ENCODE assay signal across 10 mouse cellular contexts in the genomic region with DNA sequence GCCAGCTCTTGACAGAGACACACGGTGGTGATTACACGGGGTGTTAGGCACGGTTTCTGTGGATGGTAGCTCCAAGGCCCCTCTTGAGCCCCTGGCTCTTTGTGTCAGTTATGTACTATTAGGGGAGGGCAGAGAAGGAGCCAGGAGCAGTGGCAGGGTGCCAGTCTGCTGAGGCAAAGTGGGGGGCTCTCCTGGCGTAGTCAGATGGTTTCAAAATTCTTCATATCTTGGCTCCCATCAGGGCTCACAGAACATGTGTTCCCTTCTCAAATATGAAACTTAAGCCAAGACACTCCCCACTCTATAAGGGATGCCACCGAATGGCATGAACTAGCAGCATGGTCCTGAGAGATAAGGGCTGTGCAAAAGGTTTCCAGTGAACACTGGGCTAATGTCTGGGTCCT. TPM values are rescaled to one million over a fixed set of nuclear protein-coding genes. Genes with fewer than 3 reads are reported as not detected.
DNase-seq lines count a peak whose midpoint lies in the region; ATAC-seq and TF ChIP-seq lines count a peak whose summit lies in the region.
"Had no signal": no experiment of that assay in that cellular context is flagged by ENCODE, and none has a peak within 500 bp of the region (broad histone marks: within the 10 kb centered on the region; RNA-seq: fewer than 3 reads in every experiment).

No protein-coding gene starts in this region.

- no peak for TF ChIP-seq CTCF in spleen, adult 2 months (IDR thresholded peaks at IDR 0.05; ENCODE audit: extremely low read depth, insufficient read depth, insufficient read length, insufficient replicate concordance)

- no peaks in the 10 kb centered on the region for H3K36me3 ChIP-seq in limb, embryonic 15.5 days
- H3K36me3 ChIP-seq in spleen, adult 2 months (ENCODE audit: control insufficient read depth, insufficient read depth, low read length): no peaks in the 10 kb centered on the region

- H3K27me3 ChIP-seq in limb, embryonic 15.5 days: no peaks in the 10 kb centered on the region
- no peaks in the 10 kb centered on the region for H3K27me3 ChIP-seq in spleen, adult 2 months (ENCODE audit: control insufficient read depth, insufficient read depth, low read length)

- H3K4me3 ChIP-seq in limb, embryonic 15.5 days: no peak overlapping the region
- H3K4me3 ChIP-seq in spleen, adult 2 months (ENCODE audit: extremely low read depth, insufficient read depth, insufficient read length): no peak overlapping the region

- no peak overlapping the region for H3K9ac ChIP-seq in limb, embryonic 15.5 days

- DNase-seq in cerebellum, postnatal 4 days (ENCODE audit: low spot score in 2 of 2): peak; percentile 48 to 70
- no peak for DNase-seq in cerebellum, adult 11-12 months
- DNase-seq in right cerebral cortex, postnatal 14 days: peak; percentile 26
- no peak for DNase-seq in right cerebral cortex, adult 18-20 months
- no peak for DNase-seq in spleen, adult 2 months (ENCODE audit: low read depth in 1 of 2, low spot score in 2 of 2)
- DNase-seq in thymus, postnatal 4 days: no peak
- no peak for DNase-seq in kidney, adult 11 months
- DNase-seq: embryo, embryonic 11 days had no signal

- WGBS in limb, embryonic 15.5 days: 33% methylated on average over 5 of the region's 5 CpGs
- whole genome bisulfite sequencing in spleen, adult 2 months: 60% methylated on average over 5 of the region's 5 CpGs

- H3K4me2 ChIP-seq in limb, embryonic 15.5 days: no peak overlapping the region
- H3K4me2 ChIP-seq: heart, embryonic 11.5 days had no signal

- no peak overlapping the region for H3K27ac ChIP-seq in limb, embryonic 15.5 days
- peak overlapping the region; percentile 21; the same call in 1 of the 2 replicates for H3K27ac ChIP-seq in spleen, adult 2 months (ENCODE audit: insufficient read depth, low read length)

- no peak for TF ChIP-seq POLR2A in spleen, adult 2 months (IDR thresholded peaks at IDR 0.05; ENCODE audit: low read depth, low read length)

- peaks cover 26% of the 10 kb centered on the region for H3K4me1 ChIP-seq in limb, embryonic 15.5 days
- H3K4me1 ChIP-seq in spleen, adult 2 months (ENCODE audit: control insufficient read depth, insufficient read depth, insufficient read length): no peaks in the 10 kb centered on the region

- peak; percentile 49 for ATAC-seq in limb, embryonic 15.5 days (ENCODE audit: insufficient number of reproducible peaks, low FRiP score, low TSS enrichment, low read depth)

- no peaks in the 10 kb centered on the region for H3K9me3 ChIP-seq in limb, embryonic 15.5 days

RNA-seq across cellular contexts. Expression of a gene that starts 20.8 kb away (rescaled TPM):
- 30.5 and 36.5 TPM in 2 replicates for polyA plus RNA-seq in limb, embryonic 15.5 days (2015; fragmentation: Nextera tagmentation; extraction: Ambion mirVana)
- polyA plus RNA-seq in spleen, adult 2 months (2012; rRNA removed): 19.2 and 19.4 TPM in 2 replicates

Comparison
In these comparisons a context has a peak if more than half of its experiments do, and no peak if none do; other contexts are left out.
1. DNase-seq: peak in cerebellum, postnatal 4 days (2 of 2) and right cerebral cortex, postnatal 14 days (single experiment); none in cerebellum, adult 11-12 months (single experiment), right cerebral cortex, adult 18-20 months (single experiment), spleen, adult 2 months (0 of 2), thymus, postnatal 4 days (single experiment) and kidney, adult 11 months (single experiment).